Mouse (Mus musculus) kidney, adult 2 months (tissue): ENCODE data around the gene Dhh. TPM values are rescaled to one million over a fixed set of nuclear protein-coding genes. Genes with fewer than 3 reads are reported as not detected.

ENCODE experiments used
- DNase-seq: peaks from one replicate; pipeline ENCODE4 v3.0.0; 2021
- H3K27ac ChIP-seq: fragments of 200-500 bp; 2 replicates; pipeline ENCODE4 v1.5.1; 2012; ENCODE audit warnings: low read depth, low read length, control low read depth, inconsistent platforms; ENCODE audit not compliant: insufficient read depth
- H3K27me3 ChIP-seq: fragments of 200-500 bp; replicated peaks from 2 replicates; pipeline ENCODE4 v1.6.1; 2012; ENCODE audit warnings: mild to moderate bottlenecking, moderate library complexity, low read length, inconsistent platforms; ENCODE audit not compliant: control insufficient read depth, insufficient read depth
- H3K36me3 ChIP-seq: fragments of 200-500 bp; 2 replicates; pipeline ENCODE4 v1.6.1; 2012; ENCODE audit warnings: mild to moderate bottlenecking, moderate library complexity, low read length, inconsistent platforms; ENCODE audit not compliant: control insufficient read depth, insufficient read depth
- H3K4me1 ChIP-seq: fragments of 200-500 bp; 2 replicates; pipeline ENCODE4 v1.6.1; 2011; ENCODE audit warnings: low read length; ENCODE audit not compliant: control insufficient read depth, insufficient read depth
- H3K4me3 ChIP-seq: fragments of 200-500 bp; 2 replicates; pipeline ENCODE4 v1.5.1; 2011; ENCODE audit warnings: mild to moderate bottlenecking, low read depth, low read length, control low read depth; ENCODE audit not compliant: insufficient read depth
- CTCF ChIP-seq: fragments of 200-500 bp; conservative IDR thresholded peaks from 2 replicates; pipeline ENCODE4 v1.5.1; 2011; ENCODE audit warnings: low read depth, mild to moderate bottlenecking, control low read depth, low read length, moderate library complexity, mixed read lengths; ENCODE audit not compliant: insufficient read depth, insufficient read length
- POLR2A ChIP-seq: fragments of 200-500 bp; IDR thresholded peaks from one replicate; pipeline ENCODE4 v1.6.1; 2011; ENCODE audit warnings: low read depth, low read length, control low read depth
- WGBS: fragments of 180-500 bp; shearing (Covaris S2); methylation state at CpG from one replicate; pipeline ENCODE4 v1.1.7; 2018; 5-methylcytosine and 5-hydroxymethylcytosine counted together
- polyA plus RNA-seq: library from polyadenylated mRNA; depleted of rRNA; stranded (reverse); fragments of >200 nt; gene quantifications from 2 replicates; pipeline ENCODE4 v1.2.3, GENCODE M21; 2012

Dhh gene
- polyA plus RNA-seq, 1 experiment: 1.2 TPM

DNA sequence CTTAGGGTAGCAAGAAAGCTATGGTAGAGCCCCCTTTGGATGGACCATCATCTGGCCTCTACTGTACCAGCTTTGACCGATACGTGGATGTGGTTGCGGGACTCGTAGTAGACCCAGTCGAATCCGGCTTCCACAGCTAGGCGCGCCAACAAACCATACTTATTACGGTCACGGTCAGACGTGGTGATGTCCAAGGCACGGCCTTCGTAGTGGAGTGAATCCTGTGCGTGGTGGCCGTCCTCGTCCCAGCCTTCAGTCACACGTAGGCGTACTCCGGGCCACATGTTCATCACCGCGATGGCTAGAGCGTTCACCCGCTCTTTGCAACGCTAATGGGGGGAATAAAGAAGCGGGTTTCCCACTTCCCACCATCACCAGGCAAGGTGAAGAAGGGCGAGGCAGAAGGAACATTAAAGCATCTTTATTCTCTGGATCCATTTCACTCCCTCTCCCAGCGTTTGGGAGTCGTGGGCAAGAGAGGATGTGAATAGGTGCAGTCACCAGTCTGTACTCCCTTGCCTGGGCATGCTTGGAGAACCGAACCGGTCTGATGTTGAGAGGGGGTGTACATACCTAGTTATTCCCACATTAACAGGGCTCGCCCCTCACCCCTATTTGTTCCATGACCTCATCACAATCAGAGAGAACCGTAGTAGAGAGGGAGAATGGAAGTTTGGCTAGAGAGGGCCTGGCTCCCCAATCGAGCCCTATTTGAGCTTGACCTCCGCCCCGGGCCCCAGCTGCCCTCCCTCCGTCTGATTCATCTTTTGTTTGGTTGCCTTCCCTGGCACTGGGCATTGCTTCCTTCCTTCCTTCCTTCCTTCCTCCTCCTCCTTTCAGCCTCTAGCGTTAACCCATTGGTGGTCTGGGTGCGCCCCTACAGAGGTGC, 3.4 kb downstream of the Dhh start:
- H3K36me3 ChIP-seq: no peaks in the 10 kb centered on the region
- H3K27ac ChIP-seq: no peak overlapping the region
- peaks cover 4% of the 10 kb centered on the region; the same call in 1 of the 2 replicates for H3K4me1 ChIP-seq
- WGBS: 33% methylated on average over 38 of the region's 38 CpGs
- H3K27me3 ChIP-seq: no peaks in the 10 kb centered on the region; the same call in 1 of the 2 replicates
- TF ChIP-seq CTCF (no peak), POLR2A (no peak)
- H3K4me3 ChIP-seq: peak overlapping the region; percentile 32; the same call in 1 of the 2 replicates
- no peak for DNase-seq

DNA sequence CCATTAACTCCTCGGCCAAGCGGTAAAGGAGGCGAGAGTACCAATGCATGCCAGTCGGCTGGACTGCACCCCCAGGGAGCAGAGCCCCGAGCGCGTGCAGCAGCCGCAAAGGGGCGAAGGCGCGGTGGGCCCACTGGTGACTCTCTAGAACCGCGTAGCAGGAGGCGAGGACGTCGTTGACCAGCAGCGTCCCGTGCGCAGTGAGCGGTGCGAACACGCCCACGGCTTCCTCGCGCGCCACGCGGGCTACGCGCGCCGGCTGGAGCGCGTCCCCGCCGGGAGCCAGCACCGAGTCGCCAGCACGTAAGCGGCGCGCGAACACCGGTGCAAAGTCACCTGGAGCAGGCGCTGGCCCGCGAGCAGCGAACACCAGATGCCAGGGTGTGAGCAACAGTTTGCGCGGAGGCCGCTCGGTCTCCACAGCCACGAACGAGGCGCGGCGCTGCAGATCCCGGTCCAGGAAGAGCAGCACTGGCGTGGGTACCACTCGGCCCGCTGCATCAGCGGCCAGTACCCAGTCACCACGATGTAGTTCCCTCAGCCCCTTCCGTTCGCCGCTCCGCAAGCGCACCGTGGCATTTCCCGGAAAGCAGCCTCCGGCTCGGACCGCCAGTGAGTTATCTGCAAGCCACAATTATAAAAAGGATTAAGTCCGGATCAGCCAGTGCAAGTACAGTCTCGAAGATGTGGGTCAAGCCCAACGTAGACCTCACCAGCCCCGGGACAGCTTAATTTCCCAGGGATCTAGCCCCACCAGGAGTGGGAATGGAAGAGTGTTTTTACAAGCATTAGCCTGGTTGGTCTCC, 4.2 kb downstream of the Dhh start, which contains the start of gene Rhebl1:
Gene Rhebl1 (minus strand): TSS at position 601 of the 806 bp plus-strand sequence.
- Histone ChIP-seq H3K27ac (no peak within 1 kb of the TSS), H3K27me3 (no peaks in the 10 kb centered on the region; the same call in 1 of the 2 replicates), H3K4me1 (peaks cover 4% of the 10 kb centered on the region; the same call in 1 of the 2 replicates), H3K4me3 (peak within 1 kb of the TSS; percentile 45), H3K36me3 (no peaks in the 10 kb centered on the region)
- TF ChIP-seq POLR2A: no peak
- no peak for TF ChIP-seq CTCF
- peak; percentile 51 for DNase-seq
- WGBS: under 1% methylated on average over 77 of the region's 77 CpGs

DNA sequence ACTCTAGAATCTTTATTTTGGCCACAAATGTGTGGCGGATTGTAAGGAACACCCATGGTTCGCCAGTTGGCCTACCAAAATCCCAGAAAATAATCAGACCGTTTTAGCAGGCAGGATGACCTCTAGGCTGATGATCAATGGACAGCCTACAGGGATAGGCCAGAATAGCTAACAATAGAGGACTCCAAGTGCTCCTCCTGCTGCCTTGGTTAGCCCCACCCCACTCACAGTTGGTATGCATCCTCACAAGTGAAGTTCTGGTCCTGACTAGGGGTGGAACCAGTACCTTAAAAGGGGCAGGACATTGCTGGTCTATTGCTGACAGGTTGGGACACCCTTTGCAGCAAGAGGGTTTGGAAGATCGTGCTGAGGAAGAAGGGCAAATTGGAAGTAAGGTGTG, 5.3 kb downstream of the Dhh start:
- Histone ChIP-seq H3K36me3 (no peaks in the 10 kb centered on the region), H3K4me3 (no peak overlapping the region), H3K4me1 (peaks cover 4% of the 10 kb centered on the region; the same call in 1 of the 2 replicates), H3K27ac (no peak overlapping the region), H3K27me3 (no peaks in the 10 kb centered on the region; the same call in 1 of the 2 replicates)
- DNase-seq: no peak
- TF ChIP-seq CTCF: no peak
- no peak for TF ChIP-seq POLR2A
- 86% methylated on average over 4 of the region's 4 CpGs for WGBS

DNA sequence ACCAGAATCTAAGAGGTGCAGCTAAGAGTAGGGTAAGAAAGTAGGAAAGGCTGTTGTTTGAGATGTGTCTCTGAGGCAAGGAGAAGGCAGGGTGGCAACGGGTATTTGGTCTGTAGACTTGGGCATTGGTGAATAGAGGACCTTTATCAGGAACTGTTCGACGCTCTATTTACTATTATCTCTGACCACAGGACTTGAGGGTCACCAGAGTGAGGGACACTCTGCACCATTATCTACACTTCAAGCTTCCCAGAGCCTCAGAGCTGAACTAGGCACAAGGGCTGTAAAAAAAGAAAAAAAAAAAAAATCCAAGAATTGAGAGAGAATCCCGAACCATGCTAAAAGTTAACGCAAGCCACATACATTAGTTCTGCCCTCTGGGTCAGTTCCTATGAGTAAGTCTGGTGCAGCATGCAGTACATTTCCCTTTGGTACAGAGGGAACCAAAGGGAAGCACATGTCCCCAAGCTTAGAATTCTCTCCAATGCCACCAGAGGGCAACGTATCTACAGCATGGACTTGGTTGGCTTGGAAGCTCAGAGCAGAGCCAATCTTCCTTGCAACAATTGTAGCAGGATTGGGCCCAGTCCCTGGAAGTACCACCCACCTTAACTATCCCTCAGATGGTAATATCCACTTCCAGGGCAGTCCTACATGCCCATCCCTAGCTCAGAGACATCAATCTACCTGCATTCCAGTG, 6.3 kb downstream of the Dhh start:
- DNase-seq: peak; percentile 89
- Histone ChIP-seq H3K27ac (no peak overlapping the region), H3K27me3 (no peaks in the 10 kb centered on the region; the same call in 1 of the 2 replicates), H3K4me3 (no peak overlapping the region), H3K4me1 (peaks cover 4% of the 10 kb centered on the region; the same call in 1 of the 2 replicates), H3K36me3 (no peaks in the 10 kb centered on the region)
- peak; percentile 100 for TF ChIP-seq CTCF
- no peak for TF ChIP-seq POLR2A
- 31% methylated on average over 6 of the region's 6 CpGs for WGBS

DNA sequence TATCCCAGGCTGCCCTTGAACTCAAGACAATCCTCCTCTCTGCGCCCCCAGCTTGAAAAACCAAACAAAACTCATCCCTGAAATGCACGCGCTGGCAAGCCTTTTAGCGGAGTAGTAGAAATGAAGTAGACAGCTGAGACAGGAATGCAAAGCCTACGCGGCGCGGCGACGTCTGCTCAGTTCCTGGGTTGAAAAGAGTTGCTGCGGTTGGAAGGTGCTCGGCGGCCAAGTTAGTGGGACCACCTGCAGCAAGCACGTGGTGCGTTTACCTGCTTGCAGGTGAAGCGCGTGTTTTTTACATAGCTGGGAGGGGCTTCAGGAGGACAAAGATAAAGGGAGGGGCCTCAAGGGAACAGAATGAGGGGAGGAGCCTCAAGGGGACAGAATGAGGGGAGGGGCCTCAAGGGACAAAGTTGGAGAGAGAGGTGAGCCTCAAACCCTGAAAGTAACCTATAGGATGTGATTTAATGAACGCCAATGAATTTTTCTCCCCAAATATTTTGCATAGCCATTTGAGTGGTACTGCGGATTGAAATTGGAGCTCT, 7.1 kb downstream of the Dhh start:
- Histone ChIP-seq H3K27me3 (no peaks in the 10 kb centered on the region; the same call in 1 of the 2 replicates), H3K27ac (no peak overlapping the region), H3K4me1 (peaks cover 4% of the 10 kb centered on the region; the same call in 1 of the 2 replicates), H3K36me3 (no peaks in the 10 kb centered on the region), H3K4me3 (no peak overlapping the region)
- DNase-seq: no peak
- no peak for TF ChIP-seq POLR2A
- TF ChIP-seq CTCF: no peak
- WGBS: 39% methylated on average over 19 of the region's 19 CpGs

DNA sequence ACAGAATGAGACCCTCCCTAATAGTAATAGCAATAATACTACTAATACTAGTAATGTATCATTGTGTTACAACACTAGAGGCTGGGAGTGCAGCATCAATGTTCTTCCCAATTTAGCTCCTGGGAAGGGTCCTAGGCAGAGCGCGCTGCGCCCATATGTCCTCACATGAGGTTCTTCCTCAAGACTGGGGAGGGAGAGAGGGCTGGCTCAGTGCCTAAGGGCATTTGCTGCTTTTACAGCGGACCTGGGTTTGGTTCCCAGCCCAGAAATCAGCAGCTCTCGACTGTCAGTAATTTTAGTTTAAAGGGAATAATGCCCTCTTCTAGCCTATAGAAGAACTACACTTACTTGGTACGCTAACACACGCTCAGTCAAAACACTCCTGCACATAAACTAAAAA, 10.8 kb downstream of the Dhh start:
- Histone ChIP-seq H3K27ac (no peak overlapping the region), H3K4me3 (no peak overlapping the region), H3K36me3 (no peaks in the 10 kb centered on the region), H3K27me3 (no peaks in the 10 kb centered on the region), H3K4me1 (no peaks in the 10 kb centered on the region; the same call in 1 of the 2 replicates)
- no peak for DNase-seq
- 80% methylated on average over 7 of the region's 7 CpGs for WGBS
- TF ChIP-seq CTCF: no peak
- TF ChIP-seq POLR2A: no peak
